Mouse (Mus musculus) cerebellum, postnatal 25 days (tissue): Measurements from ENCODE around the gene Erbb4.

Experiments
- DNase-seq, 2 experiments: peaks; one replicate each; pipeline ENCODE4 v3.0.0; 2021; ENCODE audit warnings: mixed read lengths in 2 of 2

Gene Erbb4

DNA sequence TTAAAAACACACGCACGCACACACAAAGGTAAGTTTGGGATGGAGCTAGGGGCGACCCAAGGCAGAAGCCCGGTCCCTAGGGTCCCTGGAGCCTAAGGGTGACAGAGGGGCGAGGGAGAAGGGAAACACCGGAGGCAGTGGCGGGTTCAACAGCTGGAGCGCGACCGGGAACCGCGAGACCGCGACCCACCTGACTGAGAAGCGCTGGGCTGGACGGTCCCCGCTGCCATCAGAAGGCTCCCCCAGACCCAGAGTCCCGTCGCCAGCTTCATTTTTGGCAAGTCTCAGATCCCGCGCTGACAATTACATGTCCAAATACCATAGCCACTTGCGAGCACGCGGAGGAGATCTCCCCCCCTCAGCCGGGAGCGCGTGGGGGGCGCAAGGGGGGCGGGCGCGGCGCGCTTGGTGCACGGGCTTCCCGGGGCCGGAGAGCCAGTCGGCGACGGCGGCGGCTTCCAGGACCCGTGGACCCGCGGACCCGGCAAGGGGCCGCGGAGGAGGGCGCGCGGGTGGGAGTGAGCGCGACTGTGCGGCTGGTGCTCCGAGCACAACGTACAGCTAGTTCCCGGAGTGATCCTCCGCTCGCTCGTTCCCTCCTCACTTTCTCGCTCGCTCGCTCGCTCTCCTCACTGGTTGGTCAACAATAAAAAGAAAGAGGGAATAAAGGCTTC is at the start of gene Erbb4:
Erbb4 (minus strand) TSS at position 575 of the 674 bp plus-strand sequence.
- peak; percentile 62 to 66 for DNase-seq

DNA sequence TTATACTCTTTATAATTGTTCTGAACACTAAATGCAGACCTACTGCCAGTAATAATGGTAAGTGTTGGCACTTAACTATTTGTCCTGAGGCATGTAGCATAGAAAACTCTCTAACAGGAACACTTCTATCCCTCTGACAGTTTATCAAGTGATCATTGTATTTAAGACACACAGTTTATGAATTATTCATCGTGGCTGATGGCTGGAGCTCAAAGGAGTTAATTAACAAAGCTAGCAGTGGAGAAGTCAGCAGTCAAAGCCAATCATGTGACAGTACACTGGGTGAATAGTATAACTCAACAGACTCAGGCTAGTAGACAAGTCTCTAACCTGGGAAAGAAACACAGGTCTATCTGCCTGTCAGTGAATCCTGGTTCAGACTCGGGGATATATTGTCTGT is 49.5 kb upstream of the Erbb4 start:
- no peak for DNase-seq

GRCm38 (mm10) chr1:69141341-69141740 is 33.5 kb upstream of the Erbb4 start:
- DNase-seq, result no peak

GRCm38 (mm10) chr1:69139519-69139868 is 31.6 kb upstream of the Erbb4 start:
- DNase-seq, result no peak

DNA sequence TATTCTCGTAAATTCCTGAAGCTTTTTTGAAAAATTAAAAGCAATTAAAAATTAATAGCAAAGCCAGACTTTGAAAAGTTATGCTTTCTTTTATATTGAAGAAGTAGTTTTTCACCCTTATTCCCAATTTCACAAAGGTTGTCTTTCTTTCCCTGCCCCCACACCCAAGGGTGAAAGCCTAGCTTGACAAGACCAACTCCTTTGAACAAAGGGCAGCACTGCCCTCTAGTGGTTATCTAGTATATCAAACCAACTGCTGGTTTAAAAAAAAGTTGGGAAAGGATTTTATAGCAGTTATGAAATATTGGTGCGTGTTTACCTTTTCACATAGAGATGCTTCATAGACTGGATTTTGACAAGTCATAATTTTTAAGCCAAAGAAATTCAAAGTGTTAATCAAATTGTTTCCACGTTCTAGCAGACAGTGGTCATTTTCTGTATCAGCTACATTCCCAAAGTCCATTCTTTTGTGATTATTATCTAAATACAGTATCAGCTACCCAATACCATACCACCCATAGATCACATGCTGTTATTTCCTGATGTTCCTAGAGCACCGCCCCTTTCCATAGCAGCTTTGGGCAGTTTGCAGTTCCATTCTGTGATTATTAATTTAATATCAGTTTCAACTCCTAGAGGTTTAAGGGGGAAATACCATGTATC is 31.1 kb upstream of the Erbb4 start:
- DNase-seq, result peak; percentile 27 to 79

- no peak for DNase-seq
Observed at GRCm38 (mm10) chr1:69124147-69124848, 16.4 kb upstream of the Erbb4 start.

DNA sequence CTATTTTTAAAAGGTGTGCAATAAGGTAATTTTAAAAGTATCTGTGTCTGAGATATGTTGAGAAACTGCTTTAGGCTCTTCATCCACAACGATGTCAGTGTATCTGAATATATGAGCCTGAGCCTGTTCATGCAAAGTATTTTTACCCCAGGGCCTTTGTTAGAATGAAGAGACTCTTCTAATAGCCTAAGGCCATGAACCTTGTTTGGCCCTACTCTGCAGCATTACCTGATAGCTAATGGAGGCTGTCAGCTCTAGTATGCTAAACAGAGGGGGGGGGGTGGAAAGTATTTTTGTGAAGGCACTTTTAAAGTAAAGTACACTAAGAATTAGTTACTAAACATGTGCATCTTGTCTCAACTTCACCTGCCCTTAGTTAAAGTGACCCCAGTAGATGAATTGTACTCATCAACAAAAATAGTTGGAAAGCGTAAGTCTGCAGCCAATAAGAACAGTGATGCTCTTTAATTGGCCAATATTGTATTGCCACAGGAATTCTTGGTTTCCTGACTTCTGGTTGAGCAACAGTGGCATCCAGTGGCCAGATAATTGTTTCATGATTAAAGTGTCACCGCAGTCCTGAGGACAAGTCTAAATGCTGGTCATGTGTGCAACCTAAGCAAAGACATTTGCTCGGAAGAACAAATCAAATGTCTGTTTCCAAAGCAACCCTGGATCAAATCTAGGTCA is 10.5 kb upstream of the Erbb4 start:
- DNase-seq, result peak in 1 of 2 experiments; percentile 24

- DNase-seq, result peak; percentile 76 to 86
Observed at GRCm38 (mm10) chr1:69108159-69108925, 483 bp upstream of the Erbb4 start.

- peak; percentile 75 to 81 for DNase-seq
Observed at GRCm38 (mm10) chr1:69106937-69107461, 860 bp downstream of the Erbb4 start.

DNA sequence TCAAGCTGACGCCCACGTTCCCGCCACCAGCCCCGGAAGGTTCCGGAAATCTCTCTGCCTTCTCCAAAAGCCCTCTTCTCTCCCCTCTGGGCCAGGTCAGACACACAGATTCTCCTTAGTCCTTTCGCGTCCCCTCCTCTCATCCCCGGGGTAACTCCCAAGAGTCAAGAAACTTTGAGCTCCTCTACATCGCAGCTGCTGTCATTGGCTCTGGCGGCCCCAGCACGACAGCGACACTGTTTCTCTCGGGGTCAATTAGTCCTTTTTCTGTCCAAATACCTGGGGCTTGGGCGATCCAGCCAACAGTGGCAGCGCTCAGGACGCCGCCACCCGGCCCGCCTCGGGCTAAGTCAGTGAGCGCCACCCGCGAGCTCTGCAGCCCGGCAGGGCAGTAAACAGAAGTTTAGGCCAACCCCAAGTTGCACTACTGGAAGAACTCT is 1.5 kb downstream of the Erbb4 start:
- DNase-seq, result peak; percentile 75 to 76

DNA sequence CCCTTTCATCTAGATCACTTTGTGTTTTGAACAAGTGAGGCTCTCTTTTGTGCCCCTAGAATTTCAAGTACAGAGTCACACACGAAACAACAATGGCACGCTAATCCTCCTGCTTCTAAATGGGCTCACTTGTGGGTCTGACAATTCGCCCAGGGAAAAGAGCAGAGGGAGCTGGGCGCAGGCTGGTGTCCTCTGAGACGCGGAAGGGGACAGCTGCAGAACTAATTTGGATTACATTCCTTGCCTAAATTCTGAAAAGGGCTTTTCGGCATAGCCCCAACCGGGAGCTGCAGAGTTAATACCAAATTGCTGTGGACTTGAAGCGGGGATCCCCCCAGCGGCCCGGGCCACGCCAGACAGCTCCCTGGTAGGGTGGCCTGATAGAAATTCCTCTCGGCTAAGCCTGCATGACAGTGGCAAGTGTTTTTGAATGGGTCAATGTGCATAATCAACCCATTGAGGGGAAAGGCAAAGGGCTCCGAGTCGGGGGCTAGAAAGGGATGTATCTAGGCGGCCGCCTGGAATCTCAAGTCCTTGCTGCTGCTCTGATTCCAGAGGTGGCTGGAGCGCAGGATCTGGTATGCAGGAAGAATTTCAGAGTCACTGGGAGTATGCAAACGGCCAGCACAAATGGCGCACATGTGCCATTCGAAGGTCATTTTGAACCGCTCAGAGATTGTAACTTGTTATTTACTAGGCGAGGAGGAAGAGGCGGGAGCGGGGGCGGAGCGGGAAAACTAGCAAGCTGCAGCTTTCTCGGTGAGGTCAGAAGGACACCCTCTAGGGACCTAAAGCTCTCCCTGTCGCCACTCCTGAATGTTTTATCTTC is 2.2 kb downstream of the Erbb4 start:
- DNase-seq, result peak; percentile 72 to 74

DNA sequence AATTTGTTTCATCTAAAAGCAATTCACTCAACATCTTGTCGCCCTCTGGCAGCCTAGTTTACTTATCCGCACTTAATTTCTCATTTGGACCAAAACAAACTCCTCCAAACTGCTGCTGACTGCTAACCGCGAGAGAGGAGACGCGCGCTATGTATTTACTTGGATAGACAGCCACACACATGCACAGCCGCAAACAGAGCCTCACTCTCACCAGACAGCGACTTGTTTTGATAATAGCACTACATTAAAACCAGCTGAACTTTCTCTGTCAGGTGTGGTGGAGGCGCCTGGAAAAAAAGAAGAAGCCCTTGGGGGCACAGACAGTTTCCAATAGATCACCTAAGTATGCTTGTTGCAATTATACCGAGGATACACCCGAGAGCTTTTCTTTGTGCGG is 2.8 kb downstream of the Erbb4 start:
- DNase-seq, result peak; percentile 52 to 57

DNA sequence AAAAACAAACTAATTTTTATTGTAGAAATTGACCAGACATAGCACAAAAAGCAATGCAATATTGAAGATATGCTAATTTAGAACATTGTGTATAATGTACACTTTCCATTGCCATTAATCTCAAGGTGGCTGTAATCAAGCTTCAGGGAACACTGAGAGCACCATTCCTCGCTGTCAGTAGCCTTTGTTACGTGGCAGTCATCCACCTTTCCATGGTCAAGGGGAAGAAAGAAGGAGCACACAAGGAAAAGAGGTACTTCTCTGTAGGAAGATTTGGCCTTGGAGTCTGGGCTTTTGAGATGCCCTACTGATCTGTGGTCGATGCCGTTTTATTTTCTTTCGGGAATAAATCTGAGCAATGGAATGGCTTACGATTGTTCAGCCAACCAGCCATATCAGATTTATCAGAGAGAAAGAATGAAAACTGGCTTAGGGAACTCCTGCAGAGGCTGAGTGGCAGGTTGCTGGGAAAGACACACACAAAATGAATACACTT is 4.6 kb downstream of the Erbb4 start:
- DNase-seq, result peak; percentile 23 to 34

- DNase-seq, result peak in 1 of 2 experiments; percentile 40
Observed at GRCm38 (mm10) chr1:69101670-69102069, 6.2 kb downstream of the Erbb4 start.

DNA sequence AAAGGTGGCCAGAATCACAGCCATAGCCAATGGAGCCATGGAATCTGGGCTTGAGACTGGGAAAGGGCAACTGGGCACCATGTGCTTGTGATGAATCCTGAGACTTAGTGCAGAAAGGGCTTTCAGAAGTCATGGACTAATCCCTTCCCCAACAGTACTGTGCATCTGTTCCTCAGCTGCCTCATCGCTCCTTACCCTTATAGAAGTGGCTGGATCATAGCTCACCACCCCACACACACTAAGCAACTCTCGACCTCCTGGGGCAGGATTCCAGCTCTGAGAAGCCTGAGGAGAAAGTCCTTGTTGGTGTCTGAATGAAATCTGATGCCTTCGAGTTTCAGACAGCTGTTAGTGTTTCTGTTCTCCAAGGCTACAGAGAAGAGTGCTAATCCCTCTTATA is 14.8 kb downstream of the Erbb4 start:
- no peak for DNase-seq

DNA sequence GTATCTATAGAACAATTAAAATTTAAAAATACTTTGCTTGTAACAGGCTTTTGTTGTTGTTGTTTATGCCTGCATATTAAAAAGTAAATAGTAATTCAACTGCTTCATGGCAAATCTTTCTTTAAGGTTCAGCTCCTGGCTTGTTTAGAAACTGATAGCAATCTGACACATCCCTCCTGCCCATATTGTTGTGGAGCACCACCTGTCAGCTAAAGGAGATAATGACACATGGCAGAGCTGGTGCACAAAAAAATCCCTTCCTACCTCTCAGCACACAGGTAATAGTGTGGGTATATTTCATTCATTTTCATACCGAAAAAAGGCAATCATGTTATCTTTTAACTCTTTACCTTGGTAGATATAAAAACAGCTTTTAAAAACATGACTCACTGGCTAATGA is 18.5 kb downstream of the Erbb4 start:
- peak; percentile 36 to 53 for DNase-seq

- DNase-seq, result no peak
Observed at GRCm38 (mm10) chr1:69085753-69086152, 22.1 kb downstream of the Erbb4 start.

- peak; percentile 33 to 43 for DNase-seq
Observed at GRCm38 (mm10) chr1:69048918-69049317, 58.9 kb downstream of the Erbb4 start.

- DNase-seq, result no peak
Observed at GRCm38 (mm10) chr1:69046228-69046978, 61.5 kb downstream of the Erbb4 start.

DNA sequence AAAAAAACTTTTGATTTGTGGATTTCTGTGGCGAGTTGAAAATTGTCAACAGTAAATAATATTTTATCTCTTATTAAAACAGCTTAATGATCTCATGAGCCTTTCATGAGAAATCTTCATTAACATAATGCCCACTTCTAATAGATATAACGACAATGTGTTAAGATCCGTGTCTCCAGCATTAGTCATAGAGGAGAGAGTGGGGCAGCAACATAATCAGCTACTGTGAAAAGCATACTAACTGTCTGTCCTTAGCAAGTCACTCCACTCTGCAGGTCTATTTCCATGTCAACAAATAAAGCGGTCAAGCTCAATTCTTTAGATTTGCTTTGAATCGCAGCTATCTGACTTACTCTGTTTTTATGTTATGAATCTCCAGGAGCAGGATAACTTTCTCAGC is 80.0 kb downstream of the Erbb4 start:
- DNase-seq, result no peak
